Mouse (Mus musculus): ENCODE measurements around the gene Sox5.

DNA sequence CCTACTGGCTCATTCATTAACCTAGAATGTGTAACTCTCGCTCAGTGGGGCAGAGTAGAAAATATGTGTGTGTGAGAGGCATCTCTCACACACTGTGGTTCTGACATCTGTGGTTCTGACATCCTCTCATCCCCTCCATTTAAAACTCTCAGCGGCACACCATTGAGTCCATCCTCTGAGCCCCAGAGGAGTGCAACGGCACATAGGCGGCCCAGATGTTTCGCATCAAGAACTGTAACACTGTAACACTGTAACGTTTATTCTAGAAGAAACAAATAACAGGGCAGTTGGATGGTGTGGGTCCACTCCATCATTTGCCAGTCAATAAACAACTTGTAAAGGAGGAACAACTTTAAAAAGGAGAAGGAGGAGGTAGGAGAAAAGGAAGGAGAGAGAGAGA lies 479.0 kb downstream of the Sox5 start:
- TF ChIP-seq POLR2A (IDR thresholded peaks at IDR 0.05; ENCODE audit: extremely low read depth, insufficient read depth, low read length): no peak
- TF ChIP-seq CTCF (IDR thresholded peaks at IDR 0.05; ENCODE audit: extremely low read depth, insufficient read depth, low read length): no peak

All from cortical plate, adult 2 months (tissue).